Mouse (Mus musculus): Measurements from ENCODE around the gene Mrgprf.

Gene Mrgprf

GRCm38 (mm10) chr7:145334428-145335027 is 33.9 kb downstream of the Mrgprf start:
- DNase-seq (ENCODE audit: low read depth in 2 of 2, low spot score in 2 of 2) = no peak

DNA sequence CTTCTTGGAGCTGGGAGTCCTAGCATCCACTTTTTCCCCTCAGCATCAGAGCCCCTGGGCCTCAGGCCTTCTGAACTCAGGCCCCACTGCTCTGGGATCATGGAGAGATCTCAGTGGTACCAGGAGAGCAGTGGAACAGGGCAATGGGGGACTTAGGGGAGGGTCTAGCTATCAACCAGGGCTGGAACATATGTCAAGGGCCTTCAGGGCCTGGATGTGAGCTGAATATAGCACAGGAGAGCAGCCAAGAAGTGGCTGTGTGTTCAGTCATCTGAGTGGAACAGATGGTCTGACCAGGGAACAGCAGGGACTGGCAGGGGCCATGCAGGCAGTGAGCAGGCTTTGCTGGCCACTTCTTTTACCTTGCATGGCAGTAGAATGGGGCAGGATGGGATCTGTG is 34.6 kb downstream of the Mrgprf start:
- no peak for DNase-seq (ENCODE audit: low read depth in 2 of 2, low spot score in 2 of 2)

DNA sequence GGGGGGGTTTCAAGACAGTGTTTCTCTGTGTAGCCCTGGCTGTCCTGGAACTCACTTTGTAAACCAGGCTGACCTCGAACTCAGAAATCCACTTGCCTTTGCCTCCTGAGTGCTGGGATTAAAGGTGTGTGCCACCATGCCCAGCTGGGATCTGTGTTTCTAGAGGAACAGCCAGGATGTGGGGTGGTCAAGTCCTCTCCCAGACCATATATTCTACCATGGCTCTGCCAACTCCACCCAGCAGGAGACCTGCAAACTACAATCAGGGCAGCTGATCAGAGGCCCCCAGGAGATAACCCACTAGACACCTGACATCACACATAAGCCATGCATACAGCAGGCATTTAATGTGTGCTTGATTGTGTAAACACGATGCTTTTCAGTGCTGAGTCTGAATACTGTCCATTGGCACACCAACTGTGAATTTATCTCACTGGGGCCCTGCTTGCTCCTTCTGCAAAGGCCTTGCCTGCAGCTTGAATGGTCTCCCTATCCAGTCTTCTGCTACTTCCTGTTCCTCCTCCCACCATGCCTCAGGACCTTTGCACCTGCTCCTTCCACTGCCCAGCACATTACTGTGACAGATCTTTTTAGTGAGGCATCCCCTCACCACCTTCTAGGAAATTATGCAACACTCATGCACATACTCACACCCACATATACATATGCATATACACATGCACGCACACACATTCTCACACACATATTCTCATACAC is 35.1 kb downstream of the Mrgprf start:
- no peak for DNase-seq (ENCODE audit: low read depth in 2 of 2, low spot score in 2 of 2)

DNA sequence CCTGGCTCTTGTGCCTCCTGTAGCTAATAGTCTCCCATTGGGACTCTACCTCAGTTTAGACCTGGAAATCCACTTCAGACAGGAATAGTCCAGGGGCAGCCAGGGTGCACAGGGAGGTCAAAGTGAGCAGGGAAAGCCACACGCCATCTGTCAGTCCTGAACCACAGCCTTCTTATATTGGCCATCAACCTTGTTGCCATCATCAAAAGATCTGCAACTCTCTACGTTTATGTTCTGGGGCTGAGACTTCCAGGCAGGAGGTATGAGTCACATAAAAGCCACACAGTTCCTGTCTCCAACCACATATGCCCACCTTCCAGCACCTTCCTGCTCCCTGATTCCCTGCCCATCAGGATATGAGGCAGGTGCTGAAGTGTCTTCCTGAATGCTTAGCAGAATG is 37.3 kb downstream of the Mrgprf start:
- no peak for DNase-seq (ENCODE audit: low read depth in 2 of 2, low spot score in 2 of 2)

DNA sequence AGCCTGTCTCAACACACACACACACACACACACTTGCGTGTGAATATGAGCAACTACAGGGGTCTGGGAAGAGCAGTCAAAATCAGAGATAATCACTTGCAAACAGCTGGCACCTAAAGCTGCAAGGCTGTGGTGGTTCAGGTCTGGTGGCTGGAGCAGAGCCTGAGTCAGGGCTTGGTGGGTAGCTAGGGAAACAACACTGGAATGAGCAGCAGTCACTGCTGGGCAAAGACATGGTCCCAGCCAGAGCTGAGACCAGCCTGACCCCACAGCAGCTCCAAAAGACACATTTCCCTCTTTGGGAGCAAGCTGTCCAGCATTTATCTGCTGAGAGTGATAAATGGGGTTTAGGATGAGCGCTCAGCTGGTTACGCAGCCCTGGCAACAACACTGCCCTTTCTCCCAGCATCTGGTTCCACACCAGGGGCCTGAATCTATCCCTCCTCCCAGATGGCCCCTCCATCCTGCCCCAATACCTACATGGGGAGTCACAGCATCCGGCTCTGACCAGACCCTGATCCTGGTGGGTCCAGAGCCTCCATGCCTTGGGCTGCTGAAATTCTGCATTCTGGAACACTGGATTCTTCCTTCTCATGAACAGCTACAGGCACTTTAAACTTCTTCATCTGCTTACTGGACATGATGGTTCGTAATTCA is 39.7 kb downstream of the Mrgprf start:
- DNase-seq (ENCODE audit: low read depth in 2 of 2, low spot score in 2 of 2) = no peak
